Mouse (Mus musculus): ENCODE measurements around the gene Hs2st1.

Gene Hs2st1

DNA sequence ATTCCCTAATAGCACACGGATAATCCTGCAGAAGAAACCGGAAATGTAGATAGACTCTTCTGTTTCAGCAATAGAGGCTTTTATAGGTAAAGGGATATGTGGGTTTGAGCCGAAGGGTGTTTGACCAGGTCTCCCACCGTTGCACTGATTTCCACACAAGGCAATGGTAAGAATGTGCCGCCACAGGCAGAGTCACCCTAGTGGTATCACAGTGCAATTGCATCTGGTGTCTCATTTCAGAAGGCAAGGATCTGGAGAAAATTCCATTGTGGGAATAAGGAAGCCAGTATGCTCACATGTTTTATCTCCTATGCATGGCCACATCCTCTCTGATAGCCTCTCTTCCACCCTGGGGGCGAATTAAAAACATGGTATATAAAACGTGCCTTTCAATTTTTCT lies 171.8 kb downstream of the Hs2st1 start:
- DNase-seq (ENCODE audit: low spot score in 2 of 2): no peak

DNA sequence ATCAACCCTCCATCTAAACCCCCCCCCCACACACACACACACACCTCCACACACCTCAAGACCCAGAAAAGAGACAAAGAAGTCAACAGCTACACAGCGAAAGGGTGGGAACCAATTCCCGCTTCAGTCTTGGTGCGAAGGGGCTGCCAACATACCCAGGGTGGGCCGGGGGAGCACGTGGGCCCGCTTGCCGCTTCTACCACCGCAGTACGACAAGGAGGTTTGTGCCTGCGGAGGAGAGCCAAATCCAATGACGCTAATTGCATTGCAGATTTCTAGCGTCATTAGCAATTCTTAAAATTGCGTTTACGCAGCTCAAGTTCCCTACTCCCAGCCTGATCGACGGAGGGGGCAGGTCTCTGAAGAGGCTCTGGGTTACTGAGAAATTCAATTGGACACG lies 173.5 kb downstream of the Hs2st1 start:
- no peak for DNase-seq (ENCODE audit: low spot score in 2 of 2)

DNA sequence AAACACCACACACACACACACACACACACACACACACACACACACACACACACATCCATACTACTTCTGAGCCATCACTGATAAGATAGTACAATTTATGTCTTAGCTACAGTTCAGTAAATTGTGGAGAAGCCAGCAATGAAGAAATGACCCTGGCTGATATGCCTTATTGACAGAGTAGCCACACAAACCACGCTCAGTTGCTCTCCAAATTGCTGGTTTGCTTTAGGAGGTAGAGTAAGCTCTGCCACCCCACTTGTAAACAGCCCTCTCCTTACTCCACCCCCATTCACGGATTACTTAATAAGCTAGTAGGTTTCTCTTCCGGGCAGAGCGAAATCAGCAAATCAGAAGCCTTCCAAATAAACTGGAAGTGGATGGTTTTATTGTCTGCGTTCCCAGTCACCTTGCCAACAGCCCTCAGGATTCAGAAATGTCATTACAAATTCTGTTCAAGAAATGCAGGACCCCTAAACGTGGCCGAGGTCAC lies 175.5 kb downstream of the Hs2st1 start:
- DNase-seq (ENCODE audit: low spot score in 2 of 2): no peak

DNA sequence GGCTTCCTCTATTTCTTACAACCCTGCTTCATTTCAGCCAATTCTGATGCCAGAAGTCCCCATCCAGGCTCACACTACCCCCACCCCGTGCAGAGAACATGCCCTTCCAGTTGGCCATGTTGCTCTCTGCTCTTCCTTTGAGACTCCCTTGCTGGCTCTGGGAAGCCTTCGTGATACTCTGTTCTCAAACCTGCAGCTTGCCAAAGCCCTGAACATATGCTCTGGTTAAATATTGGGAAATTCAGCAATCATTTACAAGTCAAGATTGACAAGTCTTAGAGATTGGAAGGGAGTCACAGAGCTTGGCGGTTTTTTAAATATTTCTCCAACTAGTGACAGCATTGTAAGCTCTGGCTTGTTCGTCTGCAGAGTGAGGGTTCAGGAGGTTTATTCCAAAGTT lies 183.5 kb downstream of the Hs2st1 start:
- DNase-seq (ENCODE audit: low spot score in 2 of 2): no peak

DNA sequence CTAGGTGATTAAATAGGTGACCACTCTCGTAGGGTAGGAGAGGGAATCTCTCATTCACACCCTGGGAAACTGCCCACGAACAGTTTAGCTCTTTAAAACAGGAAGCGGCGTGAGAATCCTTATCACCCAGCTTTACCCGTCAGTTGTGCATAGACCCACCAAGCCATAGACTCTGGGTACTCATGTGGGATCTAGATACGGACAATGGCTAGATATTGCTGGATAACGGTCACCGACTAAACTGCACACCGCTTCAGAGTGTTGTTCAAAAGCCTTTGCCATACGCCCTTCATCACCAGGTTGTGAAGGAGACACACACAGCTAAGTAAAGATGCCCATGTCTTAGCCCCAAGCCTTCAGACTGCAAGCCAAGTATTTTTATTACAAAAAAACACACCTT lies 185.3 kb downstream of the Hs2st1 start:
- DNase-seq (ENCODE audit: low spot score in 2 of 2): no peak

DNA sequence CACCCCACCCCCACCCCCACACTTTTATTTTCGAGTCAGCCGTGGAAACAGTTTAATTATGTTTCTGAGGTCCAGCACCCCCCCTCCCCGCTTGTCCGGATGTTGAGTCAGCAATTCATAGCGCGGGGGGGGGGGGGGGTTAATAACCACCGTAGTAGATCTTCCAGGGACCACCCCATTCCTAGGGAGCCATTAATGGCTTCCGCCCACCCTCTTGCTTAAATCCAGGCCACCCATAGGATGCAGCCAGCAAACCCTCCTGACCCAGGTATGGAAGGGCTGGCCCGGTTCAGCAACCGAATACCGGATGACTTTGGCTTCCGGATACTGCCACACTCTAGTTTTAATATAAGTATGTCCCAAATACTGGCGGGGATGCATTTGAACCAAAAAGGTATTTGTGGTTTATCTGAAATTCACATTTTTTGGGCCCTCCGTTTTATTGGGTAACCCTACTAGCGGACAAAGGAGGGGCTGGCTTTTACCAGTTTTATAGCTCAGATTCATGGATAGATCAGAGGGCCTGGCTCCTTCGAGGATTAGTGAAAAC lies 188.5 kb downstream of the Hs2st1 start:
- DNase-seq (ENCODE audit: low spot score in 2 of 2): peak in 1 of 2 experiments; percentile 20

DNA sequence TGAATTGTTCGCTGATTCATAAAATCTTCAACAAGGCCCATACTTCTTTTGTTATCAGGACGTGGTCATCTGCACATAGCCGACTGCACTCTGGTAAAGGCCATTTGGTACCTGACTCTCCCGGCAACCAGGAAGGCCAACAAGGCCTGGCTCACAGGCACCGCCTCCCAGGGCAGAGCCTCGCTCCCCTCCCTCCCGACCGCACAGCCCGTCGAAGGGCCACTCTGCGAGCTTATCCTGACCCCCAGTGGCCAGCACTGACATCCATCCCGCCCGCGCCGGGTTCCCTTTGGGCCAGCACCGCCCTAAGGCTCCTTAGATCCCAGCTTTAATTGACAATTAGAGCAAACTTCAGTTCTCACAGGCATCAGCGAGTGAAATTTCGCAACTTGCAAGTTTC lies 189.1 kb downstream of the Hs2st1 start:
- peak; percentile 64 to 69 for DNase-seq (ENCODE audit: low spot score in 2 of 2)

DNA sequence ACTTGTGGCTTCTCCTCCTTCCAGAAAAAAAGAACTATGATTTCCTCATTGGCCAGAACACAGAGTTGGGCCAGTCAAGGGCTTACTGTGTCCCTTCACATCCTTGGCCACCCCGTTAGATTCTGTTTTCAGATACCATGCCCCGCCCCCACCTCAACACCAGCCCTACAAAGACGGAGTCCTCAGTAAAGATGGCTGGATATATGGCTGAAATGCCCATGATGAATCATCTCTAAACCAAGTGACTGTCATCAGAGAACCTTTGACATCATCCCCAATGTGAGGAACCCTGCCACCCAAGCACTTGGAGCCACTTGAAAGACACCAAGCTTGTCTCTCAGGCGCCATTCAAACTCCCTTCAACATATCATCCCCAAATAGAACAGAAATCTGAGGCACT lies 190.2 kb downstream of the Hs2st1 start:
- no peak for DNase-seq (ENCODE audit: low spot score in 2 of 2)

All from natural killer cell, adult 2 months (primary cell).